Mouse (Mus musculus) lung, adult 2 months (tissue): ENCODE data around the gene Limk1. TPM values are rescaled to one million over a fixed set of nuclear protein-coding genes. Genes with fewer than 3 reads are reported as not detected.

Source experiments
- DNase-seq: peaks from one replicate; pipeline ENCODE4 v3.0.0; 2022
- H3K4me1 ChIP-seq: fragments of 200-500 bp; 2 replicates; pipeline ENCODE4 v1.6.1; 2011; ENCODE audit warnings: low read length; ENCODE audit not compliant: control insufficient read depth, insufficient read depth
- H3K4me3 ChIP-seq: fragments of 200-500 bp; replicated peaks from 2 replicates; pipeline ENCODE3; 2011; ENCODE audit warnings: low read depth, mild to moderate bottlenecking, control low read depth, low read length; ENCODE audit errors: extremely low read depth
- CTCF ChIP-seq: fragments of 200-500 bp; IDR thresholded peaks from 2 replicates; pipeline ENCODE4 v1.5.1; 2011; ENCODE audit warnings: mild to moderate bottlenecking, low read length, control low read depth; ENCODE audit not compliant: insufficient read depth
- POLR2A ChIP-seq: fragments of 200-500 bp; IDR thresholded peaks from 2 replicates; pipeline ENCODE4 v1.6.1; 2011; ENCODE audit warnings: low read depth, mild to moderate bottlenecking, control low read depth, low read length, borderline replicate concordance; ENCODE audit errors: extremely low read depth
- WGBS: fragments of 180-500 bp; shearing (Covaris S2); methylation state at CpG from one replicate; pipeline ENCODE4 v1.1.7; 2018; 5-methylcytosine and 5-hydroxymethylcytosine counted together
- polyA plus RNA-seq: library from polyadenylated mRNA; depleted of rRNA; stranded (reverse); fragments of >200 nt; gene quantifications from 2 replicates; pipeline ENCODE4 v1.2.3, GENCODE M21; 2012; rRNA removed

The Limk1 gene
- 29.6 and 31.1 TPM in 2 replicates for polyA plus RNA-seq

GRCm38 (mm10) chr5:134688086-134688717, at the start of gene Limk1:
Gene Limk1 (minus strand): TSS chr5:134688598.
- H3K4me3 ChIP-seq, result peak within 1 kb of the TSS; percentile 65
- WGBS, result 1% methylated on average over 52 of the region's 69 CpGs
- H3K4me1 ChIP-seq, result no peaks in the 10 kb centered on the region; the same call in 1 of the 2 replicates
- no peak for DNase-seq
- TF ChIP-seq POLR2A, result peak; percentile 44; the same call in 1 of the 2 replicates
- TF ChIP-seq CTCF, result no peak

GRCm38 (mm10) chr5:134734920-134735319, 46.5 kb upstream of the Limk1 start:
- TF ChIP-seq POLR2A, result no peak
- no peak for TF ChIP-seq CTCF
- Histone ChIP-seq H3K4me3 (no peak overlapping the region), H3K4me1 (peaks cover 13% of the 10 kb centered on the region)
- 67% methylated on average over 2 of the region's 2 CpGs for WGBS
- DNase-seq, result no peak

GRCm38 (mm10) chr5:134734072-134734471, 45.7 kb upstream of the Limk1 start:
- Histone ChIP-seq H3K4me3 (no peak overlapping the region), H3K4me1 (peaks cover 13% of the 10 kb centered on the region)
- WGBS, result 32% methylated on average over 5 of the region's 5 CpGs
- TF ChIP-seq CTCF (no peak), POLR2A (no peak)
- no peak for DNase-seq

- no peak for DNase-seq
- Histone ChIP-seq H3K4me3 (no peak overlapping the region), H3K4me1 (peaks cover 13% of the 10 kb centered on the region)
- 78% methylated on average over 4 of the region's 4 CpGs for WGBS
- TF ChIP-seq CTCF (no peak), POLR2A (no peak)
Measured at GRCm38 (mm10) chr5:134733241-134733640, 44.8 kb upstream of the Limk1 start.

- H3K4me3 ChIP-seq, result no peak overlapping the region
- 85% methylated on average over 12 of the region's 12 CpGs for WGBS
- DNase-seq, result no peak
- TF ChIP-seq POLR2A (no peak), CTCF (no peak)
- peaks cover 3% of the 10 kb centered on the region; the same call in 1 of the 2 replicates for H3K4me1 ChIP-seq
Measured at GRCm38 (mm10) chr5:134729124-134729523, 40.7 kb upstream of the Limk1 start.

GRCm38 (mm10) chr5:134728535-134728934, 40.1 kb upstream of the Limk1 start:
- 73% methylated on average over 3 of the region's 3 CpGs for WGBS
- Histone ChIP-seq H3K4me3 (no peak overlapping the region), H3K4me1 (no peaks in the 10 kb centered on the region)
- DNase-seq, result no peak
- TF ChIP-seq POLR2A, result no peak
- no peak for TF ChIP-seq CTCF

GRCm38 (mm10) chr5:134727001-134727639, 38.7 kb upstream of the Limk1 start:
- TF ChIP-seq CTCF (no peak), POLR2A (no peak)
- no peak for DNase-seq
- H3K4me3 ChIP-seq, result no peak overlapping the region
- WGBS, result 70% methylated on average over 8 of the region's 8 CpGs
- no peaks in the 10 kb centered on the region for H3K4me1 ChIP-seq

GRCm38 (mm10) chr5:134725299-134725698, 36.9 kb upstream of the Limk1 start:
- DNase-seq, result no peak
- H3K4me1 ChIP-seq, result no peaks in the 10 kb centered on the region
- no peak for TF ChIP-seq CTCF
- TF ChIP-seq POLR2A, result no peak
- no peak overlapping the region for H3K4me3 ChIP-seq
- WGBS, result 58% methylated on average over 4 of the region's 4 CpGs

GRCm38 (mm10) chr5:134720058-134720457, 31.7 kb upstream of the Limk1 start:
- WGBS, result 62% methylated on average over 4 of the region's 4 CpGs
- Histone ChIP-seq H3K4me1 (no peaks in the 10 kb centered on the region), H3K4me3 (no peak overlapping the region)
- DNase-seq, result no peak
- TF ChIP-seq CTCF (no peak), POLR2A (no peak)

GRCm38 (mm10) chr5:134711076-134711475, 22.7 kb upstream of the Limk1 start:
- 77% methylated on average over 7 of the region's 7 CpGs for WGBS
- TF ChIP-seq POLR2A, result no peak
- no peak for TF ChIP-seq CTCF
- Histone ChIP-seq H3K4me3 (no peak overlapping the region), H3K4me1 (no peaks in the 10 kb centered on the region)
- no peak for DNase-seq

- Histone ChIP-seq H3K4me3 (no peak overlapping the region), H3K4me1 (no peaks in the 10 kb centered on the region)
- DNase-seq, result no peak
- 19% methylated on average over 6 of the region's 6 CpGs for WGBS
- no peak for TF ChIP-seq POLR2A
- TF ChIP-seq CTCF, result no peak
Measured at GRCm38 (mm10) chr5:134709275-134709674, 20.9 kb upstream of the Limk1 start.
